Mouse (Mus musculus): ENCODE measurements around the gene Hrh1.
A peak's percentile ranks its signal among the peaks of the same experiment; 100 is the strongest.

The Hrh1 gene

GRCm38 (mm10) chr6:114397691-114398217 lies at the start of gene Hrh1:
TSS of gene Hrh1 (plus strand) at chr6:114397936.
- DNase-seq (ENCODE audit: low spot score) = no peak

- no peak for DNase-seq (ENCODE audit: low spot score)
Observed at GRCm38 (mm10) chr6:114354635-114355034, 43.1 kb upstream of the Hrh1 start.

- DNase-seq (ENCODE audit: low spot score) = no peak
Observed at GRCm38 (mm10) chr6:114358171-114358570, 39.6 kb upstream of the Hrh1 start.

- DNase-seq (ENCODE audit: low spot score) = no peak
Observed at GRCm38 (mm10) chr6:114362355-114362754, 35.4 kb upstream of the Hrh1 start.

GRCm38 (mm10) chr6:114363740-114364139 lies 34.0 kb upstream of the Hrh1 start:
- no peak for DNase-seq (ENCODE audit: low spot score)

GRCm38 (mm10) chr6:114364734-114365133 lies 33.0 kb upstream of the Hrh1 start:
- no peak for DNase-seq (ENCODE audit: low spot score)

- no peak for DNase-seq (ENCODE audit: low spot score)
Observed at GRCm38 (mm10) chr6:114366191-114366590, 31.5 kb upstream of the Hrh1 start.

GRCm38 (mm10) chr6:114367681-114368080 lies 30.1 kb upstream of the Hrh1 start:
- DNase-seq (ENCODE audit: low spot score) = no peak

- no peak for DNase-seq (ENCODE audit: low spot score)
Observed at GRCm38 (mm10) chr6:114368196-114368595, 29.5 kb upstream of the Hrh1 start.

- DNase-seq (ENCODE audit: low spot score) = no peak
Observed at GRCm38 (mm10) chr6:114372741-114373140, 25.0 kb upstream of the Hrh1 start.

- no peak for DNase-seq (ENCODE audit: low spot score)
Observed at GRCm38 (mm10) chr6:114380872-114381271, 16.9 kb upstream of the Hrh1 start.

GRCm38 (mm10) chr6:114387320-114387719 lies 10.4 kb upstream of the Hrh1 start:
- no peak for DNase-seq (ENCODE audit: low spot score)

GRCm38 (mm10) chr6:114387855-114388254 lies 9.9 kb upstream of the Hrh1 start:
- no peak for DNase-seq (ENCODE audit: low spot score)

GRCm38 (mm10) chr6:114390129-114390528 lies 7.6 kb upstream of the Hrh1 start:
- DNase-seq (ENCODE audit: low spot score) = no peak

- DNase-seq (ENCODE audit: low spot score) = no peak
Observed at GRCm38 (mm10) chr6:114394982-114395381, 2.8 kb upstream of the Hrh1 start.

GRCm38 (mm10) chr6:114396605-114397004 lies 1.1 kb upstream of the Hrh1 start:
- no peak for DNase-seq (ENCODE audit: low spot score)

- DNase-seq (ENCODE audit: low spot score) = no peak
Observed at GRCm38 (mm10) chr6:114397280-114397679, 456 bp upstream of the Hrh1 start.

- no peak for DNase-seq (ENCODE audit: low spot score)
Observed at GRCm38 (mm10) chr6:114398626-114399025, 890 bp downstream of the Hrh1 start.

- DNase-seq (ENCODE audit: low spot score) = no peak
Observed at GRCm38 (mm10) chr6:114400387-114400786, 2.7 kb downstream of the Hrh1 start.

GRCm38 (mm10) chr6:114400841-114401240 lies 3.1 kb downstream of the Hrh1 start:
- DNase-seq (ENCODE audit: low spot score) = no peak

- DNase-seq (ENCODE audit: low spot score) = no peak
Observed at GRCm38 (mm10) chr6:114402161-114402560, 4.4 kb downstream of the Hrh1 start.

GRCm38 (mm10) chr6:114403632-114404031 lies 5.9 kb downstream of the Hrh1 start:
- DNase-seq (ENCODE audit: low spot score) = no peak

GRCm38 (mm10) chr6:114404128-114404527 lies 6.4 kb downstream of the Hrh1 start:
- DNase-seq (ENCODE audit: low spot score) = peak; percentile 12

- no peak for DNase-seq (ENCODE audit: low spot score)
Observed at GRCm38 (mm10) chr6:114404774-114405468, 7.2 kb downstream of the Hrh1 start.

All from adipocyte (in vitro differentiated cells).